Mouse (Mus musculus): ENCODE results near the gene Setd6.

Setd6 gene

GRCm38 (mm10) chr8:95711029-95711428 is 4.7 kb upstream of the Setd6 start:
- DNase-seq (ENCODE audit: low spot score) = no peak

GRCm38 (mm10) chr8:95712395-95712794 is 3.3 kb upstream of the Setd6 start:
- DNase-seq (ENCODE audit: low spot score) = no peak

GRCm38 (mm10) chr8:95713100-95714010 is 2.3 kb upstream of the Setd6 start:
- peak; percentile 82 for DNase-seq (ENCODE audit: low spot score)

GRCm38 (mm10) chr8:95714367-95714766 is 1.3 kb upstream of the Setd6 start:
- peak; percentile 30 for DNase-seq (ENCODE audit: low spot score)

GRCm38 (mm10) chr8:95714837-95715413 is 756 bp upstream of the Setd6 start:
- DNase-seq (ENCODE audit: low spot score) = no peak

GRCm38 (mm10) chr8:95716546-95717335 is 1.1 kb downstream of the Setd6 start:
- DNase-seq (ENCODE audit: low spot score) = peak; percentile 33

GRCm38 (mm10) chr8:95727625-95728024 is 11.9 kb downstream of the Setd6 start:
- no peak for DNase-seq (ENCODE audit: low spot score)

GRCm38 (mm10) chr8:95738596-95738995 is 22.9 kb downstream of the Setd6 start:
- DNase-seq (ENCODE audit: low spot score) = peak; percentile 27

GRCm38 (mm10) chr8:95741732-95742131 is 26.1 kb downstream of the Setd6 start:
- DNase-seq (ENCODE audit: low spot score) = no peak

GRCm38 (mm10) chr8:95748028-95748427 is 32.3 kb downstream of the Setd6 start:
- no peak for DNase-seq (ENCODE audit: low spot score)

GRCm38 (mm10) chr8:95751924-95752323 is 36.2 kb downstream of the Setd6 start:
- DNase-seq (ENCODE audit: low spot score) = no peak

GRCm38 (mm10) chr8:95760323-95760722 is 44.6 kb downstream of the Setd6 start:
- DNase-seq (ENCODE audit: low spot score) = no peak

GRCm38 (mm10) chr8:95764133-95764532 is 48.5 kb downstream of the Setd6 start:
- DNase-seq (ENCODE audit: low spot score) = no peak

Measured in layer of hippocampus, adult 11-12 months (tissue).